Mouse (Mus musculus) thymus, postnatal 0 days (tissue): ENCODE measurements around the gene Rgl2. TPM values are rescaled to one million over a fixed set of nuclear protein-coding genes. Genes with fewer than 3 reads are reported as not detected.
A peak's percentile ranks its signal among the peaks of the same experiment; 100 is the strongest.
"Not testable (repeated sequence)": the region's sequence is repeated elsewhere in the genome, so short reads cannot be mapped to it uniquely, and the experiment has no call there.

ENCODE experiments used
- DNase-seq: peaks from one replicate; pipeline ENCODE4 v3.0.0-alpha.2; 2015; ENCODE audit warnings: low spot score
- polyA plus RNA-seq: library from polyadenylated mRNA; unstranded; fragments of >200 nt; fragmentation: Nextera tagmentation; extraction: Ambion mirVana; gene quantifications from 2 replicates; pipeline ENCODE4 v1.2.1, GENCODE M21; 2015

Rgl2 gene
- 37.5 and 42.3 TPM in 2 replicates for polyA plus RNA-seq

- peak; percentile 96 for DNase-seq
These were observed at the start of gene Rgl2 for GRCm38 (mm10) chr17:33929371-33930279. TSS of gene Rgl2 (plus strand) at chr17:33929543.

- DNase-seq, result not testable (repeated sequence)
These were observed 45.0 kb upstream of the Rgl2 start for GRCm38 (mm10) chr17:33884320-33884719.

GRCm38 (mm10) chr17:33887802-33888201 is 41.5 kb upstream of the Rgl2 start:
- DNase-seq, result not testable (repeated sequence)

- DNase-seq, result not testable (repeated sequence)
These were observed 41.1 kb upstream of the Rgl2 start for GRCm38 (mm10) chr17:33888230-33888629.

- DNase-seq, result peak; percentile 2
These were observed 39.3 kb upstream of the Rgl2 start for GRCm38 (mm10) chr17:33889941-33890532.

- peak; percentile 100 for DNase-seq
These were observed 38.7 kb upstream of the Rgl2 start, which contains the start of gene Kifc1 for GRCm38 (mm10) chr17:33890533-33891059. TSS of gene Kifc1 (minus strand) at chr17:33890661.

GRCm38 (mm10) chr17:33891357-33891756 is 38.0 kb upstream of the Rgl2 start:
- DNase-seq, result no peak

GRCm38 (mm10) chr17:33891892-33892291 is 37.5 kb upstream of the Rgl2 start:
- DNase-seq, result not testable (repeated sequence)

- no peak for DNase-seq
These were observed 36.9 kb upstream of the Rgl2 start for GRCm38 (mm10) chr17:33892429-33892828.

GRCm38 (mm10) chr17:33893011-33893410 is 36.3 kb upstream of the Rgl2 start:
- DNase-seq, result not testable (repeated sequence)

- peak; percentile 73 for DNase-seq
These were observed 32.1 kb upstream of the Rgl2 start for GRCm38 (mm10) chr17:33897114-33897794.

GRCm38 (mm10) chr17:33898193-33898592 is 31.1 kb upstream of the Rgl2 start:
- DNase-seq, result not testable (repeated sequence)

GRCm38 (mm10) chr17:33899642-33900041 is 29.7 kb upstream of the Rgl2 start:
- DNase-seq, result no peak

- DNase-seq, result no peak
These were observed 28.9 kb upstream of the Rgl2 start for GRCm38 (mm10) chr17:33900281-33900988.

GRCm38 (mm10) chr17:33900989-33901314 is 28.4 kb upstream of the Rgl2 start:
- no peak for DNase-seq

- DNase-seq, result no peak
These were observed 27.7 kb upstream of the Rgl2 start for GRCm38 (mm10) chr17:33901653-33902052.

- DNase-seq, result no peak
These were observed 27.3 kb upstream of the Rgl2 start for GRCm38 (mm10) chr17:33902079-33902478.

GRCm38 (mm10) chr17:33902491-33902890 is 26.9 kb upstream of the Rgl2 start:
- no peak for DNase-seq

GRCm38 (mm10) chr17:33903911-33904651 is 25.3 kb upstream of the Rgl2 start:
- not testable (repeated sequence) for DNase-seq

GRCm38 (mm10) chr17:33904835-33905234 is 24.5 kb upstream of the Rgl2 start, which contains the start of gene Platr17:
TSS of gene Platr17 (plus strand) at chr17:33905135.
- DNase-seq, result not testable (repeated sequence)
